In genomic region chr10:76271238-76271637, GRCm38 (mm10) we compare ENCODE assay signal across 9 mouse cellular contexts. TPM values are rescaled to one million over a fixed set of nuclear protein-coding genes. Genes with fewer than 3 reads are reported as not detected.
DNase-seq lines count a peak whose midpoint lies in the region; ATAC-seq lines count a peak whose summit lies in the region.
"Had no signal": no experiment of that assay in that cellular context is flagged by ENCODE, and none has a peak within 500 bp of the region (broad histone marks: within the 10 kb centered on the region; RNA-seq: fewer than 3 reads in every experiment).

No protein-coding gene starts in this region.

- H3K9ac ChIP-seq in intestine, embryonic 14.5 days (ENCODE audit: low read length): no peak overlapping the region
- H3K9ac ChIP-seq in intestine, embryonic 16.5 days (ENCODE audit: low read depth, low read length): no peak overlapping the region

- WGBS in intestine, embryonic 14.5 days: 40% methylated on average over 8 of the region's 8 CpGs
- 45% methylated on average over 8 of the region's 8 CpGs for WGBS in intestine, embryonic 16.5 days

- H3K4me3 ChIP-seq in intestine, embryonic 14.5 days (ENCODE audit: low read depth, low read length): no peak overlapping the region
- no peak overlapping the region for H3K4me3 ChIP-seq in intestine, embryonic 16.5 days (ENCODE audit: low read length)

- no peaks in the 10 kb centered on the region for H3K27me3 ChIP-seq in intestine, embryonic 14.5 days (replicated peaks; ENCODE audit: control insufficient read depth, insufficient read depth, low read length)
- no peaks in the 10 kb centered on the region for H3K27me3 ChIP-seq in intestine, embryonic 16.5 days (replicated peaks; ENCODE audit: control insufficient read depth, insufficient read depth, low read length)

- DNase-seq in intestine, embryonic 14.5 days (ENCODE audit: low spot score): peak; percentile 71
- peak; percentile 69 for DNase-seq in T-cell, adult 2 months (ENCODE audit: low spot score)

- no peak for ATAC-seq in intestine, embryonic 14.5 days (replicated peaks; ENCODE audit: low FRiP score, low TSS enrichment, low read depth)
- ATAC-seq in intestine, embryonic 16.5 days: no peak
- peak; percentile 87 for ATAC-seq in CD4-positive, CD25-positive, alpha-beta regulatory T cell, adult 4 months
- ATAC-seq in inflammation-experienced regulatory T-cells, adult 6 months: peak; percentile 85
- 0 out of 2 replicates have a peak, but pooled peaks have one; percentile 40 for ATAC-seq in monocyte, adult 5-6 weeks (replicated peaks; ENCODE audit: insufficient number of reproducible peaks, low FRiP score, low TSS enrichment, poor library complexity, severe bottlenecking)
- ATAC-seq in erythroid progenitor cell, adult 5-6 weeks (replicated peaks; ENCODE audit: low FRiP score, poor library complexity, severe bottlenecking): no peak
- ATAC-seq in cerebellum, adult (ENCODE audit: insufficient number of reproducible peaks, low FRiP score, low TSS enrichment): no peak

- H3K4me1 ChIP-seq in intestine, embryonic 14.5 days (replicated peaks; ENCODE audit: control insufficient read depth, insufficient read depth, low read length): no peaks in the 10 kb centered on the region
- H3K4me1 ChIP-seq in intestine, embryonic 16.5 days (ENCODE audit: control insufficient read depth, insufficient read depth, low read length): no peaks in the 10 kb centered on the region

- H3K27ac ChIP-seq in intestine, embryonic 14.5 days (ENCODE audit: low read depth): no peak overlapping the region
- no peak overlapping the region for H3K27ac ChIP-seq in intestine, embryonic 16.5 days (ENCODE audit: low read length)
- H3K27ac ChIP-seq: macrophage had no signal

- H3K36me3 ChIP-seq in intestine, embryonic 14.5 days (ENCODE audit: control insufficient read depth, insufficient read depth, low read length): peaks cover 84% of the 10 kb centered on the region
- H3K36me3 ChIP-seq in intestine, embryonic 16.5 days (ENCODE audit: control insufficient read depth, insufficient read depth, low read length): peaks cover 5% of the 10 kb centered on the region; the same call in 1 of the 2 replicates

- no peaks in the 10 kb centered on the region for H3K9me3 ChIP-seq in intestine, embryonic 14.5 days (ENCODE audit: control insufficient read depth, low read length)
- H3K9me3 ChIP-seq in intestine, embryonic 16.5 days (ENCODE audit: control insufficient read depth, low read length): no peaks in the 10 kb centered on the region

- no peak overlapping the region for H3K4me2 ChIP-seq in intestine, embryonic 14.5 days (ENCODE audit: low read length)
- no peak overlapping the region for H3K4me2 ChIP-seq in intestine, embryonic 16.5 days (ENCODE audit: low read depth, low read length)

RNA-seq across cellular contexts. Expression of gene S100b, which starts 17.6 kb away (rescaled TPM):
- 1.2 and 1.4 TPM in 2 replicates for polyA plus RNA-seq in intestine, embryonic 14.5 days (2014; fragmentation: Nextera tagmentation; extraction: Ambion mirVana)
- 2.1 and 2.4 TPM in 2 replicates for polyA plus RNA-seq in intestine, embryonic 16.5 days (2015; fragmentation: Nextera tagmentation; extraction: Ambion mirVana)
- polyA plus RNA-seq in CD4-positive, CD25-positive, alpha-beta regulatory T cell, adult 4 months (2017; shearing (Covaris generic)): not detected
- not detected for polyA plus RNA-seq in inflammation-experienced regulatory T-cells, adult 6 months (2017; shearing (Covaris generic))
- total RNA-seq in monocyte, adult 5-6 weeks (2017): not detected in 3 replicates
- not detected in 2 replicates for total RNA-seq in erythroid progenitor cell, adult 5-6 weeks (2015; ENCODE audit: low replicate concordance)
- total RNA-seq in erythroid progenitor cell, adult 5-6 weeks (2017; ENCODE audit: low replicate concordance): not detected in 2 replicates
- polyA plus RNA-seq: macrophage had no signal

RNA-seq across cellular contexts. Expression of gene Prmt2, which starts 33.6 kb away (rescaled TPM):
- polyA plus RNA-seq in intestine, embryonic 14.5 days (2014; fragmentation: Nextera tagmentation; extraction: Ambion mirVana): 53.6 and 61.8 TPM in 2 replicates
- 42.6 and 44.2 TPM in 2 replicates for polyA plus RNA-seq in intestine, embryonic 16.5 days (2015; fragmentation: Nextera tagmentation; extraction: Ambion mirVana)
- polyA plus RNA-seq in CD4-positive, CD25-positive, alpha-beta regulatory T cell, adult 4 months (2017; shearing (Covaris generic)): 10 to 100 TPM; 32.8 to 45.9 TPM
- polyA plus RNA-seq in inflammation-experienced regulatory T-cells, adult 6 months (2017; shearing (Covaris generic)): 10 to 100 TPM; 19.2 to 41.4 (median 37.6) TPM
- total RNA-seq in monocyte, adult 5-6 weeks (2017): 4.3 to 12.5 TPM (median 5.0 TPM) in 3 replicates
- total RNA-seq in erythroid progenitor cell, adult 5-6 weeks (2015; ENCODE audit: low replicate concordance): 2.2 TPM in 1 of 2 replicates, not detected in the other
- 0.77 TPM in 1 of 2 replicates, not detected in the other for total RNA-seq in erythroid progenitor cell, adult 5-6 weeks (2017; ENCODE audit: low replicate concordance)

Comparison
In these comparisons a context has a peak if more than half of its experiments do, and no peak if none do; other contexts are left out.
1. ATAC-seq: peak in CD4-positive, CD25-positive, alpha-beta regulatory T cell, adult 4 months (single experiment), inflammation-experienced regulatory T-cells, adult 6 months (single experiment) and monocyte, adult 5-6 weeks (single experiment); none in intestine, embryonic 14.5 days (single experiment), intestine, embryonic 16.5 days (single experiment), erythroid progenitor cell, adult 5-6 weeks (single experiment) and cerebellum, adult (single experiment).